In the genomic region with DNA sequence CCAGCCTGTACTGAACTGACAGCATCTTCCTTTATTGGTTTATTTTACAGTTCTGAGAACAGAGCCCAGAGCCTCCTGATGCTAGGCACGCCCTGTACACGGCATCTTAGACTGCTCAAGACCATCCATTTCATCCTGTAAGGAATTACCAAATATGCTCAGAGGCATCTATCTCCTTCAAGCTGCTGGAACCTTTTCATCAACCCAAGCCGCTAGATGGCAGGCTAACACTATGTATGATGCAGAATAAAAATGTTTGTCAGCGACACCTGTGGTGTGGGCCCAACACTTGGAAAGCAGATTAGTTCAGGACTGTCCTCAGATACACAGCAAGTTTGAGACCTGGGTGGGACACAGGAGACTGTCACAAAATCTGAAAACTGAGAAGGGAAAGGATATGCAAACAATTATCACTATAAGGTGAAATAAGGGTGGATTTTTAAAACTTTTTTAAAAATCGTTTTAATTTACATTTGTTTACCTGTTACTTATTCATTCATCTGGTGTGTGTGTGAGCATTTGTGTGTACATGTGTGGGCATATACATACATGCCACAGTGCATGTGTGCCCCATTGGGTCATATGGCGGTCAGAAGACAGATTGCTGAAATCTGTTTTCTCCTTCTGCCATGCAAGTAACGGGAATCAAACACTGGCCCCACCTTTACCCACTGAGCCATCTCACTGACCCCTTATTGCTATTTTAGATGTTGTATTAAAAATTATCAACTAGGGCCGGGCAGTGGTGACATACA, we compare ENCODE assay signal across 9 mouse cellular contexts. TPM values are rescaled to one million over a fixed set of nuclear protein-coding genes. Genes with fewer than 3 reads are reported as not detected.
DNase-seq lines count a peak whose midpoint lies in the region; ATAC-seq and TF ChIP-seq lines count a peak whose summit lies in the region.
"Had no signal": no experiment of that assay in that cellular context is flagged by ENCODE, and none has a peak within 500 bp of the region (broad histone marks: within the 10 kb centered on the region; RNA-seq: fewer than 3 reads in every experiment).

No protein-coding gene starts in this region.

- no peaks in the 10 kb centered on the region for H3K27me3 ChIP-seq in limb, embryonic 14.5 days (ENCODE audit: control insufficient read depth, insufficient read depth, low read length)
- H3K27me3 ChIP-seq in neural tube, embryonic 11.5 days (ENCODE audit: control insufficient read depth, insufficient read depth, low read length) = no peaks in the 10 kb centered on the region
- H3K27me3 ChIP-seq in stomach, embryonic 16.5 days (ENCODE audit: control insufficient read depth, insufficient read depth, low read length) = no peaks in the 10 kb centered on the region

- no peaks in the 10 kb centered on the region for H3K9me3 ChIP-seq in limb, embryonic 14.5 days (ENCODE audit: control insufficient read depth, low read length)
- H3K9me3 ChIP-seq in neural tube, embryonic 11.5 days (ENCODE audit: control insufficient read depth, low read length) = no peaks in the 10 kb centered on the region
- no peaks in the 10 kb centered on the region for H3K9me3 ChIP-seq in stomach, embryonic 16.5 days (replicated peaks; ENCODE audit: control insufficient read depth, low read length)

- no peaks in the 10 kb centered on the region; the same call in 1 of the 2 replicates for H3K36me3 ChIP-seq in limb, embryonic 14.5 days (ENCODE audit: control insufficient read depth, insufficient read depth, low read length)
- H3K36me3 ChIP-seq in neural tube, embryonic 11.5 days (ENCODE audit: control insufficient read depth, insufficient read depth, low read length) = no peaks in the 10 kb centered on the region
- no peaks in the 10 kb centered on the region for H3K36me3 ChIP-seq in stomach, embryonic 16.5 days (ENCODE audit: control insufficient read depth, insufficient read depth, low read length)

- no peak overlapping the region for H3K4me3 ChIP-seq in limb, embryonic 14.5 days (replicated peaks; ENCODE audit: low read length)
- no peak overlapping the region for H3K4me3 ChIP-seq in neural tube, embryonic 11.5 days (ENCODE audit: low read depth, low read length)
- H3K4me3 ChIP-seq in stomach, embryonic 16.5 days (replicated peaks; ENCODE audit: low read length) = no peak overlapping the region
- H3K4me3 ChIP-seq: erythroblast, embryonic 14.5 days had no signal

- H3K4me1 ChIP-seq in limb, embryonic 14.5 days (ENCODE audit: control insufficient read depth, insufficient read depth, low read length) = no peaks in the 10 kb centered on the region
- no peaks in the 10 kb centered on the region for H3K4me1 ChIP-seq in neural tube, embryonic 11.5 days (ENCODE audit: control insufficient read depth, insufficient read depth, low read length)
- no peaks in the 10 kb centered on the region for H3K4me1 ChIP-seq in stomach, embryonic 16.5 days (ENCODE audit: control insufficient read depth, insufficient read depth, low read length)

- H3K9ac ChIP-seq in limb, embryonic 14.5 days (ENCODE audit: low read depth, low read length, severe bottlenecking) = no peak overlapping the region
- H3K9ac ChIP-seq in neural tube, embryonic 11.5 days (ENCODE audit: low read length) = no peak overlapping the region
- H3K9ac ChIP-seq in stomach, embryonic 16.5 days (ENCODE audit: low read length) = no peak overlapping the region

- no peak for TF ChIP-seq POLR2A in limb, embryonic 14.5 days (IDR thresholded peaks at IDR 0.05; ENCODE audit: borderline replicate concordance, extremely low read depth, insufficient read depth, insufficient read length)

- 49% methylated on average over 8 of the region's 8 CpGs for WGBS in limb, embryonic 14.5 days
- 53% methylated on average over 8 of the region's 8 CpGs for WGBS in neural tube, embryonic 11.5 days
- WGBS in stomach, embryonic 16.5 days = 43% methylated on average over 8 of the region's 8 CpGs

- no peak overlapping the region for H3K27ac ChIP-seq in limb, embryonic 14.5 days (replicated peaks; ENCODE audit: low read depth, low read length)
- no peak overlapping the region for H3K27ac ChIP-seq in neural tube, embryonic 11.5 days (ENCODE audit: low read depth, low read length)
- no peak overlapping the region for H3K27ac ChIP-seq in stomach, embryonic 16.5 days (ENCODE audit: low read length)

- ATAC-seq in limb, embryonic 14.5 days (ENCODE audit: low FRiP score, low read depth) = peak; percentile 60
- ATAC-seq in neural tube, embryonic 11.5 days (ENCODE audit: insufficient read depth, low FRiP score, low TSS enrichment) = 0 out of 2 replicates have a peak, but pooled peaks have one; percentile 31
- ATAC-seq in stomach, embryonic 16.5 days (ENCODE audit: insufficient read depth, low FRiP score) = 0 out of 2 replicates have a peak, but pooled peaks have one; percentile 35

- no peak overlapping the region for H3K4me2 ChIP-seq in limb, embryonic 14.5 days (replicated peaks; ENCODE audit: low read depth, low read length, severe bottlenecking)
- H3K4me2 ChIP-seq in neural tube, embryonic 11.5 days (ENCODE audit: low read depth) = no peak overlapping the region
- no peak overlapping the region for H3K4me2 ChIP-seq in stomach, embryonic 16.5 days (ENCODE audit: low read depth, low read length)

- DNase-seq in A20 (ENCODE audit: low read depth, low spot score) = peak; percentile 79
- DNase-seq in WW6 (ENCODE audit: low read depth, low spot score) = peak; percentile 43
- DNase-seq in cerebellum, postnatal 36 days = peak; percentile 67 to 80
- peak; percentile 68 for DNase-seq in gastrocnemius, postnatal 10 days
- peak; percentile 79 for DNase-seq in kidney, adult 9 months
- peak; percentile 87 for DNase-seq in limb, embryonic 14.5 days (ENCODE audit: low spot score)
- DNase-seq in neural tube, embryonic 11.5 days (ENCODE audit: low spot score) = peak; percentile 76

RNA-seq across cellular contexts. Expression of gene Cryl1, which starts 25.8 kb away (rescaled TPM):
- total RNA-seq in gastrocnemius, postnatal 10 days (2021) = 1 to 10 TPM; 4.7 to 6.8 TPM
- 51.3 and 52.7 TPM in 2 replicates for polyA plus RNA-seq in limb, embryonic 14.5 days (2012; rRNA removed)
- 40.0 and 42.3 TPM in 2 replicates for polyA plus RNA-seq in limb, embryonic 14.5 days (2014; fragmentation: Nextera tagmentation; extraction: Ambion mirVana)
- polyA plus RNA-seq in neural tube, embryonic 11.5 days (2014; fragmentation: Nextera tagmentation; extraction: Ambion mirVana) = 9.1 and 12.4 TPM in 2 replicates
- 41.0 and 42.3 TPM in 2 replicates for polyA plus RNA-seq in stomach, embryonic 16.5 days (2015; fragmentation: Nextera tagmentation; extraction: Ambion mirVana)

RNA-seq across cellular contexts. Expression of gene Ift88, which starts 51.3 kb away (rescaled TPM):
- total RNA-seq in gastrocnemius, postnatal 10 days (2021) = 1 to 10 TPM; 5.2 to 5.3 TPM
- 23.9 and 26.7 TPM in 2 replicates for polyA plus RNA-seq in limb, embryonic 14.5 days (2012; rRNA removed)
- polyA plus RNA-seq in limb, embryonic 14.5 days (2014; fragmentation: Nextera tagmentation; extraction: Ambion mirVana) = 18.0 and 22.2 TPM in 2 replicates
- polyA plus RNA-seq in neural tube, embryonic 11.5 days (2014; fragmentation: Nextera tagmentation; extraction: Ambion mirVana) = 17.5 and 18.6 TPM in 2 replicates
- 8.2 and 12.2 TPM in 2 replicates for polyA plus RNA-seq in stomach, embryonic 16.5 days (2015; fragmentation: Nextera tagmentation; extraction: Ambion mirVana)
- polyA plus RNA-seq: erythroblast, embryonic 14.5 days had no signal
